Mouse (Mus musculus): ENCODE results near the gene Evx2. TPM values are rescaled to one million over a fixed set of nuclear protein-coding genes. Genes with fewer than 3 reads are reported as not detected.

Gene Evx2
- polyA plus RNA-seq, 1 experiment from 2014 or later, result 0.62 TPM

- Histone ChIP-seq H3K36me3 (no peaks in the 10 kb centered on the region), H3K4me3 (replicated peaks) (no peak overlapping the region), H3K9ac (replicated peaks) (no peak overlapping the region), H3K27ac (no peak overlapping the region), H3K27me3 (peaks cover 99% of the 10 kb centered on the region), H3K9me3 (no peaks in the 10 kb centered on the region), H3K4me1 (replicated peaks) (peaks cover 24% of the 10 kb centered on the region), H3K4me2 (replicated peaks) (no peak overlapping the region)
- ATAC-seq, result no peak
- under 1% methylated on average over 22 of the region's 22 CpGs for WGBS
Observed at GRCm38 (mm10) chr2:74700546-74701112, 41.3 kb upstream of the Evx2 start.

GRCm38 (mm10) chr2:74699664-74700545 lies 40.5 kb upstream of the Evx2 start:
- no peak for ATAC-seq
- Histone ChIP-seq H3K4me3 (replicated peaks) (no peak overlapping the region), H3K27me3 (peaks cover 99% of the 10 kb centered on the region), H3K4me2 (replicated peaks) (no peak overlapping the region), H3K4me1 (replicated peaks) (peaks cover 16% of the 10 kb centered on the region), H3K36me3 (no peaks in the 10 kb centered on the region), H3K9me3 (no peaks in the 10 kb centered on the region), H3K27ac (no peak overlapping the region), H3K9ac (replicated peaks) (no peak overlapping the region)
- WGBS, result 2% methylated on average over 23 of the region's 23 CpGs

GRCm38 (mm10) chr2:74699053-74699430 lies 39.7 kb upstream of the Evx2 start:
- no peak for ATAC-seq
- under 1% methylated on average over 17 of the region's 17 CpGs for WGBS
- no peak overlapping the region for H3K4me3 ChIP-seq (replicated peaks)
- H3K36me3 ChIP-seq, result no peaks in the 10 kb centered on the region
- H3K4me2 ChIP-seq (replicated peaks), result no peak overlapping the region
- H3K9ac ChIP-seq (replicated peaks), result no peak overlapping the region
- peaks cover 99% of the 10 kb centered on the region for H3K27me3 ChIP-seq
- H3K9me3 ChIP-seq, result no peaks in the 10 kb centered on the region
- no peak overlapping the region for H3K27ac ChIP-seq
- peaks cover 12% of the 10 kb centered on the region for H3K4me1 ChIP-seq (replicated peaks)

- Histone ChIP-seq H3K36me3 (no peaks in the 10 kb centered on the region), H3K9ac (replicated peaks) (no peak overlapping the region), H3K27ac (no peak overlapping the region), H3K4me1 (replicated peaks) (peaks cover 12% of the 10 kb centered on the region), H3K4me3 (replicated peaks) (peak overlapping the region; percentile 35), H3K27me3 (peaks cover 99% of the 10 kb centered on the region), H3K9me3 (no peaks in the 10 kb centered on the region), H3K4me2 (replicated peaks) (peak overlapping the region; percentile 50)
- ATAC-seq, result peak; percentile 53
- under 1% methylated on average over 76 of the region's 86 CpGs for WGBS
Observed at GRCm38 (mm10) chr2:74698201-74699052, 39.1 kb upstream of the Evx2 start.

- H3K9ac ChIP-seq (replicated peaks), result no peak within 1 kb of the TSS
- WGBS, result under 1% methylated on average over 43 of the region's 43 CpGs
- H3K27ac ChIP-seq, result no peak within 1 kb of the TSS
- no peaks in the 10 kb centered on the region for H3K36me3 ChIP-seq
- H3K27me3 ChIP-seq, result peaks cover 99% of the 10 kb centered on the region
- peak within 1 kb of the TSS; percentile 35 for H3K4me3 ChIP-seq (replicated peaks)
- H3K4me2 ChIP-seq (replicated peaks), result peak within 1 kb of the TSS; percentile 50
- H3K9me3 ChIP-seq, result no peaks in the 10 kb centered on the region
- peak; percentile 48 for ATAC-seq
- H3K4me1 ChIP-seq (replicated peaks), result peaks cover 12% of the 10 kb centered on the region
Observed at GRCm38 (mm10) chr2:74697567-74698121, 38.3 kb upstream of the Evx2 start, which contains the start of gene Hoxd9. Gene Hoxd9 (plus strand): TSS chr2:74697727.

- H3K27ac ChIP-seq, result no peak overlapping the region
- H3K27me3 ChIP-seq, result peaks cover 100% of the 10 kb centered on the region
- ATAC-seq, result no peak
- under 1% methylated on average over 34 of the region's 34 CpGs for WGBS
- no peak overlapping the region for H3K9ac ChIP-seq (replicated peaks)
- no peaks in the 10 kb centered on the region for H3K36me3 ChIP-seq
- no peaks in the 10 kb centered on the region for H3K9me3 ChIP-seq
- H3K4me3 ChIP-seq (replicated peaks), result no peak overlapping the region
- peaks cover 14% of the 10 kb centered on the region for H3K4me1 ChIP-seq (replicated peaks)
- no peak overlapping the region for H3K4me2 ChIP-seq (replicated peaks)
Observed at GRCm38 (mm10) chr2:74696442-74697335, 37.3 kb upstream of the Evx2 start.

- H3K36me3 ChIP-seq, result no peaks in the 10 kb centered on the region
- H3K9ac ChIP-seq (replicated peaks), result no peak overlapping the region
- no peak for ATAC-seq
- peaks cover 18% of the 10 kb centered on the region for H3K4me1 ChIP-seq (replicated peaks)
- H3K27me3 ChIP-seq, result peaks cover 100% of the 10 kb centered on the region
- H3K9me3 ChIP-seq, result no peaks in the 10 kb centered on the region
- WGBS, result 4% methylated on average over 7 of the region's 7 CpGs
- H3K4me3 ChIP-seq (replicated peaks), result no peak overlapping the region
- H3K27ac ChIP-seq, result no peak overlapping the region
- H3K4me2 ChIP-seq (replicated peaks), result no peak overlapping the region
Observed at GRCm38 (mm10) chr2:74695813-74696430, 36.6 kb upstream of the Evx2 start.

GRCm38 (mm10) chr2:74695383-74695782 lies 36.0 kb upstream of the Evx2 start:
- ATAC-seq, result no peak
- H3K9ac ChIP-seq (replicated peaks), result no peak overlapping the region
- no peaks in the 10 kb centered on the region for H3K9me3 ChIP-seq
- no peak overlapping the region for H3K4me3 ChIP-seq (replicated peaks)
- H3K27me3 ChIP-seq, result peaks cover 99% of the 10 kb centered on the region
- WGBS, result 0% methylated on average over 1 of the region's 1 CpGs
- H3K4me1 ChIP-seq (replicated peaks), result peaks cover 18% of the 10 kb centered on the region
- no peaks in the 10 kb centered on the region for H3K36me3 ChIP-seq
- H3K4me2 ChIP-seq (replicated peaks), result no peak overlapping the region
- no peak overlapping the region for H3K27ac ChIP-seq

- Histone ChIP-seq H3K36me3 (no peaks in the 10 kb centered on the region), H3K4me3 (replicated peaks) (no peak overlapping the region), H3K27me3 (peaks cover 98% of the 10 kb centered on the region), H3K4me1 (replicated peaks) (peaks cover 18% of the 10 kb centered on the region), H3K4me2 (replicated peaks) (no peak overlapping the region), H3K9ac (replicated peaks) (no peak overlapping the region), H3K9me3 (no peaks in the 10 kb centered on the region), H3K27ac (no peak overlapping the region)
- 1% methylated on average over 16 of the region's 16 CpGs for WGBS
- ATAC-seq, result no peak
Observed at GRCm38 (mm10) chr2:74694066-74694465, 34.7 kb upstream of the Evx2 start.

GRCm38 (mm10) chr2:74693432-74693827 lies 34.1 kb upstream of the Evx2 start:
- Histone ChIP-seq H3K27ac (no peak overlapping the region), H3K9me3 (no peaks in the 10 kb centered on the region), H3K27me3 (peaks cover 98% of the 10 kb centered on the region), H3K36me3 (no peaks in the 10 kb centered on the region), H3K4me1 (replicated peaks) (peaks cover 17% of the 10 kb centered on the region), H3K4me2 (replicated peaks) (no peak overlapping the region), H3K9ac (replicated peaks) (no peak overlapping the region), H3K4me3 (replicated peaks) (no peak overlapping the region)
- no peak for ATAC-seq
- WGBS, result 12% methylated on average over 4 of the region's 4 CpGs
